Mouse (Mus musculus): Measurements from ENCODE around the gene Ethe1.

- TF ChIP-seq POLR2A (IDR thresholded peaks at IDR 0.05; ENCODE audit: borderline replicate concordance, extremely low read depth, insufficient read depth, insufficient read length, poor library complexity, severe bottlenecking) (no peak), CTCF (IDR thresholded peaks at IDR 0.05; ENCODE audit: borderline replicate concordance, extremely low read depth, insufficient read depth, insufficient read length) (no peak)
Measured at GRCm38 (mm10) chr7:24608561-24608960, 21.2 kb downstream of the Ethe1 start.

Data from brain, embryonic 14.5 days (tissue).